Mouse (Mus musculus): Measurements from ENCODE around the gene Scarb1.

Gene Scarb1

DNA sequence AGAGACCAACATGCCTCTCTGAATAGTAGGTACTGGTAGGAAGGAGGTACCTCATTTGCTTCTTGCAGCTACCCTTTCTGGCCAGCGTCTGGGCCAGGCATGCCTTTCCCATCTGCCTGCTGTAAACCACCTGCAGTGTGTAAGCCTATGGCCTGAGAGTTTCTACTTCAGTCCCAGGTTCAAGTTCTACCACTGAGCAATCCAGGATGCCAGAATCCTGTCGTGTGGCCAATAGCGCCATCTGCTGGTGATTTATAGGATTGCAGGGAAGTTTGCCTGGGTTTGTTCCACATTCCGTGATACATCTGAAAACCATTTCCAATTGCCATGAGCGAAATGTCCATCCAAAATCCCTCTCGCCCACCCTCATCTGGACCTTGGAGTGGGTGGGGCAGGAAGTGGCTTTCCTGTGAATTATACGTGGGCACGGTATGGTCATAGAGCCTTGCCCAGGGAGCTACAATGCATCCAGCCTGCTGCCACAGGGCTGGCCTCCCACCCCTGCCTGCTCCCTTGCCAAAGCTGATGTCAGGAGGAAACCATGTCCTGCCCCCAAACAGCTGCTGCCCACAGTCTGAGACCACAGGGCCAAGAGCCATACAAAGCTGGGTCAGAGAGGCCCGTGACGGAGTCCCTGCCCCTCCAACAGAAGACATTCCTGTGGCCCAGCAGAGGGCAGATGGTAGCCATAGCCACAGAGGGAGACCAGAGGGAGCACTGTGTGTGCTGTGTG, 72.7 kb downstream of the Scarb1 start:
- DNase-seq: peak; percentile 97

GRCm38 (mm10) chr5:125267150-125267961, 73.5 kb downstream of the Scarb1 start:
- DNase-seq: peak; percentile 99

GRCm38 (mm10) chr5:125266128-125266527, 74.8 kb downstream of the Scarb1 start:
- peak; percentile 95 for DNase-seq

DNA sequence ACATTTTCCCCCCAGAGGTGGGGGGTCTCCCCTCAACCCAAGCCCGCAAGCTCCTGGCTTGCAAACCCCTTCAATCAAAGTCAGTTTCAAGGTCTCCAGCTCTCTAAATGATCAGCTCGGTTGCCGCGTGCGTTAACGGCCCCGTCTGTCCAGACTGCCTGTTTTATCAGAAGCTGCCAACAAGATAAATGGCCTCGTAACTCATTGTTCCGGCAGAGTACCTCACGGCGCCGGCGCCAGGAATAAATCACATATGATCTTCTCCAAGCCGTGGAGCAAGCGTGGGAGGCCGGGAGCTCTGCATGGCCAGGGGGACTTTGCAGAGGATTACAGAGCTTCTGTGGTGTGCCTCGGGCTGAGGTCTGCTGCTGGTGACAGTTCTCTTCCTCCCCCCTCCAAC, 76.2 kb downstream of the Scarb1 start:
- no peak for DNase-seq

DNA sequence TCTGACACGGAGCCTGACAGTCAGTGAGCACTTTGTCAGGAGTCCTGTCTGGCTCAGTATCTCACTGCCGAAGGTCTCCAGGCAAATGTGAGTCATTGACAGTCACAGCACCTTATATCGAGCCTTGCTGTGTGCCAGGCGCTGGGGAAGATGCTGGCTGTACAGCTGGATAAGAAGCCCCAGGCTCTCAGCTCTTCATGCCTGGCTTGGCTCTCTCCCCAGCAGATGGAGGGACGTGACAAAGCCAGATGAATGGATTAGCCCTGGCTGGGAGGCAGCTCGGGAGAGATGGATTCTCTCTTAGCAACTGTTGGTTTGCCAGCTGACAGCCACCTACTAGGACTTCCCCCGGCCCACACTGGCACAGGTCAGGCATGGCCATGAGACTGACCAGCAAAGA, 78.3 kb downstream of the Scarb1 start:
- no peak for DNase-seq

- DNase-seq: no peak
These were observed 87.0 kb downstream of the Scarb1 start for GRCm38 (mm10) chr5:125253917-125254316.

DNA sequence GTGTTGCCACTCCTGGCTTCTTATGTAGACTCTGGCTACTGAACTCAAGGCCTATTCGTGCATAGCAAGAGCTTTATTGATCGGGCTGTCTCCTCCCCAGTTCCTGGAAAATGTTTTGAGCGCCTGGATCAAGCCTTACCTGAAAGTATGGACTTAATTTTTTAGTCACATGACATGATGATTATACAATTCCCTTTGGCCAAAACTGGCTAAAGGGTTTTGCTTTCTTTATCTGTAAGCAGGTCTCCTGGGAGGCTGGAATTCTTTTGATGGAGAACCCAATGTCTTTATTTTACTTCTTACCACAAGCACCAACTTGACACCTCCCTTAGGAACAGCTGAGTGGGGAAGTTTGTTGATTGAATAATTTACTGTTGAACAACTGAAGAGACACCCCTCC, 87.4 kb downstream of the Scarb1 start:
- no peak for DNase-seq

DNA sequence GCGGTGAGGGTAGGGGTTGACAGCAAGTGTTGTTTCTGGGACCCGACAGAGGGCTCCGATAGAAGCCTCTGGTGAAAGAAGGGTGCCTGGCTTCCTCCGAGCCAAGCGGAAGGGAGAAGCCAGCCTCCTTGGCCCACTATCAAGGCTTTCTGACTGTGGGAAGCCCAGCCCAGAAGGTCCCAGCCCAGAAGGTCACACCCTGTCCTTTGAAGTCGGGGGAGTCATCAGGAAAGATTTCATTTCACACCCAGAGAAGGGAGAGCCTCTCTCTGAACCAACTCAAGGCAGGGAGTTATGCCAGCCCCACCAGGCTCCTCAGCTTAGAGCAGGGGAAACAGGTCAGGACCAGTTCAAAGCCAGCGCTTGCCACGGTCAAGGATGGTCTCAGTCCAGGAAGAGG, 88.2 kb downstream of the Scarb1 start:
- DNase-seq: peak; percentile 98

DNA sequence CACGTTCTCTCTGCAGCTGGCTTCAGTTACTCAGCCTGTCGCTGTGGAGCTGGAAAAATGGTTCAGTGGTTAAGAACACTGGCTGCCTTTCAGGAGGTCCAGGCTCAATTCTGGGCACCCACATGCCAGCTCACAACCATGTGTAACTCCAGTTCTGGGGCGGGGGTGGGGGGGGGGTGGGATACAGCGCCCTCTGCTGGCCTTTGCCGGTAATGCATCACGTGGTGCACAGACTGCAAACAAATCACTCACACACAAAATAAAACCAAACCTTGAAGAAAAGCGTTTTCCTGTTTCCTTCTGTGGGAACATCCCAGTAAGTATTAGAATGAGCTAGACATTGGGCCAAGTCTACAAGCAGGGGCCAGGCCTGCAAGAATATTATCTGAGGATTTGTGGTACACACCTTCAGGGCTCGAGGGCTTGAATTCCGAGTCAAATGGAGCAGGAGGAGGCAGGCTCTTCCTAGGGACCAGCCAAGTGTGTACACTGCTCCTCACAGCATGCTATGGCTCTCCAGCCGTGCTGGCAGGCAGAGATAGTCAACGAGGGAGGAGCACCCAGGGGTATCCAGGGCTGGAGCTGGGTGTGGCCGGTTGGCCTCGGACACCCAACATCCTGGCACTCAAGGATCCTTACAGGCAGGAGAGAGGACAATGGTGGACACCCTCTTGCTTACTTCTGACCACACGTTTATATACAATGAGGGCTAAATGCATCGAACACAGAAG, 88.8 kb downstream of the Scarb1 start:
- DNase-seq: peak; percentile 95

- no peak for DNase-seq
These were observed 91.7 kb downstream of the Scarb1 start for GRCm38 (mm10) chr5:125249187-125249586.

DNA sequence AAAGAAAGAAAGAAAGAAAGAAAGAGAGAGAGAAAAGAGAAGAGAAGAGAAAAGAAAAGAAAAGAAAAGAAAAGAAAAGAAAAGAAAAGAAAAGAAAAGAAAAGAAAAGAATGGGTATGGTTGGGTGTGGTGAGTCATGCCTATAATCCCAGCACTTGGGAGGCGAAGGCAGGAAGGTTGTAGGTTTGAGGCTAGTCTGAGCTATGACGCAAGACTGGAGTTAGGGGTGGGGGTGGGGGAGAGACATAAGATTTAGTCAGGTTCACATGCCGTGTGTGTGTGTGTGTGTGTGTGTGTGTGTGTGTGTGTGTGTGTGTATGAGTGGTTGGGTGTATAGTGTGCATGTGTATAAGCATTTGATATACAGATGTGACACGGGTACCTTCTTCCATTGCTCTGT, 94.2 kb downstream of the Scarb1 start:
- DNase-seq: no peak

DNA sequence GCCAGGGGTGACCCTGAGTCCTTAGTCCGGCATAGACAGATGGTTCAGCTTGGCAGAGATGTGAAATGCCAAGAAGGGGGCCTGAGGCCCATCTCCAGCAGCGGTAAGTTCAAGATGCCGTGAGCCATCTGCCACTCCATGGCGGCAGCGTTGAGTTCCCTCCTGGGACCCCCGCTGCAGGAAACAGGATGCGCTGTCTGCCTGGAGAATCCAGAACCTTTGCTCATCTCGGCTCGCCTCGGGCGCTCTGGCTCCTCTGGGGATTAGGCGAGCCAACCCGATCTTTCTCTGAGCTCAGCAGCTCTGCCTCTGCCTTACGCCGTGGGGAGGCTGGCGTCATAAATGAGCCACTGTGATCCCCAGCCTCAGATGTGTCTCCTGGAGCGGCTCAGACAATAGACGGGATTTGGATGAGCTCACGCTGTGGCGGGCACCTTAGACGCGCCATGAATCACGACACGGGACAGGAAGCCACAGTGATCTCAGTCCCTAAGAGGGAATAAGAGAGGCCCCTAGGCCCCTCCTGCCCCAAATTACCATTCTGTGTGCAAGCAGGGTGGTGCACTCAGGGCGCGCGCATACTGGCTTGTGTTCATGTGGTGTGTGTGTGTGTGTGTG, 95.3 kb downstream of the Scarb1 start:
- DNase-seq: peak; percentile 96

GRCm38 (mm10) chr5:125244825-125245533, 95.9 kb downstream of the Scarb1 start:
- no peak for DNase-seq

GRCm38 (mm10) chr5:125243928-125244327, 97.0 kb downstream of the Scarb1 start:
- DNase-seq: no peak

GRCm38 (mm10) chr5:125242111-125242510, 98.8 kb downstream of the Scarb1 start:
- no peak for DNase-seq

- DNase-seq: no peak
These were observed 99.3 kb downstream of the Scarb1 start for GRCm38 (mm10) chr5:125241627-125242026.

DNA sequence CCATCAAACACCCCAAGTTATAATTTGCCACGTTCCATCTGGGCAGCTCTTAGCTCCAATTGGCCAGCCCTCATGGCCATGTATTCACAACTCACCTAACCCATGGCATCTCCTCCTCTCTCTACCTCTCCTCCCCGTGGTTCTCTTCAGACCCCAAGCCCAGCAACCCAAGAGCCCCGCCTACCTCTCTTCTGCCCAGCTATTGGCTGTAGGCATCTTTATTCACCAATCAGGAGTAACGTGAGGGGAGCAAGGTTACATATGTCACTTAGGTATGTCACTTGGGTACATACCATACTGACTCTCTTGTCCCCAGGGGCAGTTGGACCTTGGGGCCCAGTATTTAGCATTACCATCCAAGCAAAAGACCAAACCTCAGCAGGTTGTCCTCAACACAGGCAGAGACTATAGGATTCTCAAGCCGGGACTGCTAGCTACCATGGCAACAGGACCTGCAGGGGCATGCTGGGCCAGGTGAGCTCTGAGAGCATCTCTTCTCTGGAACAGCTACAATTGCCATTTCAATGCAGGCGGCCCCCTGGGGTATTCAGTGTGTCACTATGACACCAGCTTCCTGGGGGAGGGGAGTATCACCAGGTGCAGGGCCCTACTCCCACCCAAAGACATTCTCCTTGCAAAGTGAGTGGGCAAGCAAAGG, 100.6 kb downstream of the Scarb1 start:
- DNase-seq: no peak

DNA sequence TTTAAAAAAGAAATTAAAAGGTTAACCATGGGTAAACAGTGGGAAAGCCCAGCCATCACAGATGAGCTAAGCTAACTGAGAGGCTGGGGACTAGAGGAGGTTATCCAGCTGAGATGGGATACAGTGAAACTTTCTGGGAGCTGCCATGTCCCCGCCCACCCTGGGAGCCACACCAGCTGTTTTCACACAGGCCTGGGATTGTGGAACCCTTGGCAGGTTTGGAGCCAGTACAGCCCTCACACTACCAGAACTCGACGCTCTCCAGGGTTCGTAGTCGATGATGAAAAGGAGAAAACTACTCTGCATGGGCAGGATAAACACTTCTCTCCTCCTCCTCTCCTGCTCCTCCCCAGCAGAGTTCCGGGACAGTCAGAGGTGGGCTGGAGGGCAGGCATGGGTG, 105.0 kb downstream of the Scarb1 start:
- peak; percentile 98 for DNase-seq

GRCm38 (mm10) chr5:125235398-125235797, 105.5 kb downstream of the Scarb1 start:
- DNase-seq: no peak

DNA sequence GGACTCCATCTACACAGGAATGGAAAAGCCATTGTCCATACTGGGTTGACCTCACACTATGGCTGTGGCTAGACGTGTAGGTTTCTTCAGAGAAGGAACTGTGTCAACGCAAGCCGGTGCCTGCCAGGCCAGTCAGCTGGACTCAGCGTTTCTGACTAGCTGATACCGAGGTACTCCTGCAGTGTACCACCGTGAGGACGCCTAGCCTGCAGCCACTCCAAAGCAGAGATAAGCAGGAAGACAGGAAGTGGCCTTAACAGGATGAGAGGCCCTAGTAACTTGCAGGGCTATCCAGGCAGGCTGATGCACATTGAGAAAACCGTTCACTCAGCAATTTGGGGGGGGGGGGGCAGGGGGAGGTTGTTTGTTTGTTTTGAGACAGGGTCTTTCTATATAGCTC, 106.5 kb downstream of the Scarb1 start:
- no peak for DNase-seq

DNA sequence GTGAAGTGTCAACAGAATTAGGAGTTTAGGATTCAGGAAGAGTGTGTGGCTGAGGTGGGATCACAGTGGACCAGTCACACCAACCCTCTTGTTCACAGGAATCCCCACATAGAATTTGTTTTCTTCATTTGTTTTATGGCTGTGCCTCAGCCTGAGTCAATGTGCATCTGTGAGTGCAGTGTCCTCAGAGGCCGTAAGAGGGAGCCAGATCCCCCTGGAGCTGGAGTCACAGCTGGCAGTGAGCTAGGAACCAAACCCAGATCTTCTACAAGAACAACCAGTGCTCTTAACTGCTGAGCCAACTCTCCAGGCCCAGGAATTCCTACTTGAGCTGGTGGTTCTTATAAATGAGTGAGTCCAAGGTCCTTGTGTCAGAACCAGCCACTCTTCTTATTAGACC, 107.4 kb downstream of the Scarb1 start:
- no peak for DNase-seq

- DNase-seq: no peak
These were observed 108.4 kb downstream of the Scarb1 start for GRCm38 (mm10) chr5:125232443-125232979.

Measured in heart, adult 11 months (tissue).